Mouse (Mus musculus): ENCODE results near the gene Surf6. TPM values are rescaled to one million over a fixed set of nuclear protein-coding genes. Genes with fewer than 3 reads are reported as not detected.

The Surf6 gene
- 26.8 and 32.1 TPM in 2 replicates for total RNA-seq (2021)
- long read RNA-seq, experiment 1, transcript Surf6-201 (5 exons, 2,971 nt): major isoform, 12 of 15 reads
- long read RNA-seq, experiment 1, partial matches to known transcripts: 0 of 15 reads
- long read RNA-seq, experiment 1, other reads (novel, unspliced or antisense): 2 of 15 reads
- long read RNA-seq, experiment 2, transcript Surf6-201 (5 exons, 2,971 nt): major isoform, 22 of 26 reads
- long read RNA-seq, experiment 2, partial matches to known transcripts: 0 of 26 reads
- long read RNA-seq, experiment 2, other reads (novel, unspliced or antisense): 4 of 26 reads

- peak; percentile 97 for DNase-seq
These were observed at the start of gene Surf6 for GRCm38 (mm10) chr2:26902467-26903220. TSS of gene Surf6 (minus strand) at chr2:26902879.

- DNase-seq: peak; percentile 34
These were observed 49.5 kb upstream of the Surf6 start for GRCm38 (mm10) chr2:26952193-26952592.

- peak; percentile 48 for DNase-seq
These were observed 48.7 kb upstream of the Surf6 start for GRCm38 (mm10) chr2:26951346-26951905.

- no peak for DNase-seq
These were observed 47.7 kb upstream of the Surf6 start for GRCm38 (mm10) chr2:26950411-26950810.

- no peak for DNase-seq
These were observed 40.6 kb upstream of the Surf6 start for GRCm38 (mm10) chr2:26943253-26943652.

GRCm38 (mm10) chr2:26941539-26941938, 38.9 kb upstream of the Surf6 start:
- no peak for DNase-seq

- DNase-seq: no peak
These were observed 33.7 kb upstream of the Surf6 start for GRCm38 (mm10) chr2:26936425-26936824.

- DNase-seq: no peak
These were observed 32.6 kb upstream of the Surf6 start for GRCm38 (mm10) chr2:26935286-26935685.

- peak; percentile 96 for DNase-seq
These were observed 30.8 kb upstream of the Surf6 start, which contains the start of the genes Surf4 and Stkld1 for GRCm38 (mm10) chr2:26933304-26934055. TSS of gene Surf4 (minus strand) at chr2:26933928. TSS of gene Stkld1 (plus strand) at chr2:26934047.

GRCm38 (mm10) chr2:26932473-26933303, 30.0 kb upstream of the Surf6 start:
- DNase-seq: peak; percentile 57

GRCm38 (mm10) chr2:26930390-26930789, 27.7 kb upstream of the Surf6 start:
- DNase-seq: peak; percentile 85

- DNase-seq: no peak
These were observed 25.2 kb upstream of the Surf6 start for GRCm38 (mm10) chr2:26927745-26928476.

- DNase-seq: peak; percentile 83
These were observed 19.1 kb upstream of the Surf6 start for GRCm38 (mm10) chr2:26921784-26922183.

- no peak for DNase-seq
These were observed 17.6 kb upstream of the Surf6 start for GRCm38 (mm10) chr2:26920190-26920855.

- peak; percentile 61 for DNase-seq
These were observed 17.0 kb upstream of the Surf6 start for GRCm38 (mm10) chr2:26919684-26920083.

- no peak for DNase-seq
These were observed 14.1 kb upstream of the Surf6 start for GRCm38 (mm10) chr2:26916738-26917137.

GRCm38 (mm10) chr2:26915927-26916728, 13.4 kb upstream of the Surf6 start, which contains the start of the genes Surf2 and Surf1:
TSS of gene Surf2 (plus strand) at chr2:26916367.
TSS of gene Surf1 (minus strand) at chr2:26916530.
- peak; percentile 91 for DNase-seq

- DNase-seq: no peak
These were observed 11.7 kb upstream of the Surf6 start for GRCm38 (mm10) chr2:26914148-26914941.
